Mouse (Mus musculus): ENCODE data around the gene Nceh1. TPM values are rescaled to one million over a fixed set of nuclear protein-coding genes. Genes with fewer than 3 reads are reported as not detected.

The Nceh1 gene
- total and polyA plus RNA-seq, 3 experiments = 8.5 to 11.8 (median 9.2) TPM

DNA sequence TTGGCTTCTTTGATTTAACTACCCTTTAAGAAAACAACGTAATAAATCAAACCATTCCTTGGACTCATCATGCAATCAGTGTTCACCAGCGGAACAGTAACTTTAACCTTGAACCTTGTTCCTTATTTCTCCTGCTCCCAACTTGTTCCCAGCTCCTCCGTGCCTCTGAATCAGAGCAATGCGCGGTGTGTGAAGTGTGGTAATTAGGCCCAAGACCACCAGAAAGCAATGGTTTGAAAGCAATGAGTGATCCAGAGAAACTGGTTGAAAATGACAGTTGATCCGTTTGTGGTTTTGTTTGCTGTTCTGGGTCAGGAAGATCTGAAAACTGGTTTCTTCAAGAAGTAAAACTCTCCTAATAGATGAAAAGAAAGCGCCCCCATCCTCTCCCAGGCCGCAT lies 3.1 kb upstream of the Nceh1 start:
- TF ChIP-seq MAFK (IDR thresholded peaks at IDR 0.05; ENCODE audit: insufficient replicate concordance, low read length) (no peak), CHD2 (IDR thresholded peaks at IDR 0.05; ENCODE audit: low read length) (no peak), POLR2A (IDR thresholded peaks at IDR 0.05; ENCODE audit: low read depth, low read length) (no peak), SMC3 (IDR thresholded peaks at IDR 0.05; ENCODE audit: low read depth, low read length) (no peak), ETS1 (conservative IDR thresholded peaks at IDR 0.05; ENCODE audit: low read depth, low read length) (no peak), HCFC1 (IDR thresholded peaks at IDR 0.05; ENCODE audit: low read depth, low read length) (no peak)
- in situ Hi-C loops (cut with MboI; ENCODE audit: low pct_ligation_motif_present, low pct_unique_long_range_greater_than_20kb, low sequenced_read_pairs) = loop anchor here (5.0 kb wide), 1 partner anchor 38 kb away; no protein-coding TSS in a partner anchor
- H3K27ac ChIP-seq (ENCODE audit: insufficient read depth, low read depth) = no peak overlapping the region
- peaks cover 0 to 15% of the 10 kb centered on the region in 2 experiments; a peak in 3 of 4 replicates for H3K4me1 ChIP-seq (ENCODE audit: control insufficient read depth in 1 of 2, insufficient read depth in 2 of 2)
- no peak for DNase-seq (ENCODE audit: extremely low read depth)
- no peaks in the 10 kb centered on the region for H3K9me3 ChIP-seq (replicated peaks; ENCODE audit: low read length)
- no peak overlapping the region for H3K4me2 ChIP-seq (ENCODE audit: insufficient read depth, low read depth, poor library complexity, severe bottlenecking)
- no peaks in the 10 kb centered on the region for H3K27me3 ChIP-seq (replicated peaks)
- H3K79me2 ChIP-seq (replicated peaks; ENCODE audit: control insufficient read depth, extremely low read depth, insufficient read depth, poor library complexity, severe bottlenecking) = no peaks in the 10 kb centered on the region
- dilution Hi-C loops (cut with MboI; ENCODE audit: extremely low pct_ligation_motif_present, extremely low pct_unique_long_range_greater_than_20kb, low sequenced_read_pairs) = no loop called here
- H3K9ac ChIP-seq (ENCODE audit: insufficient read depth, low read depth) = no peak overlapping the region
- peaks cover 0 to 3% of the 10 kb centered on the region in 2 experiments for H3K36me3 ChIP-seq (replicated peaks in 1 of 2; ENCODE audit: control insufficient read depth in 1 of 2, insufficient read depth in 1 of 2, low read length in 1 of 2)
- no peak overlapping the region for H3K4me3 ChIP-seq (replicated peaks in 1 of 3; ENCODE audit: low read depth in 2 of 3, low read length in 2 of 3, poor library complexity in 1 of 3)

DNA sequence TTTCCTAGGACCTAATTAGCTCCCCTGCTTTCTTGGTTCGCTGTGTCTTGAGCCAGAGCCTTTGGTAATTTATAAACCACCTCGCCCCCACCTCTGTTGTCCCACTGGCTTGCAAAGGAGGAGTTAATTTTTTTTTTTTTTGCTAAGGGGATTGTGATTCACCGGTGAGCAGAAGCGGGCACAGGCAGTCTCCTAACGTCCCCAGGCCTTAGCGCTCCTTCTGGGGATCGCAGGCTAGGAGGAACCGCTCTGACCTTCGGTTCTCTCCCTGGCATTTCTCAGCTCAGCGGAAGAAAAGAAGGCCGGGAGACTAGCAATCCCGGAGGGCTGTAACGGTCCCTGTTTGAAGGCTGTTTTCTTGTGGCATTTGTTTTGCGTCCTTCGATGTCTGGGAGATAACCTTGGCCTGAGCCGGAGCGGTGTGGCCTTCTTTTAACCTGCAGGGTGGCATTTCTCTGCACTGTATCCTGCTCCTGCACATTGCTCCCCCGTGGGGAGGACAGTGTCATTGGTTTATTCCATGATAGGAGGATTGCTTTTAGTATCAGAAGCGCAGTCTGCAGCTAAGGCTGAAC lies 923 bp downstream of the Nceh1 start:
- Histone ChIP-seq H3K36me3 (replicated peaks in 1 of 2; ENCODE audit: control insufficient read depth in 1 of 2, insufficient read depth in 1 of 2, low read length in 1 of 2) (peaks cover 0 to 32% of the 10 kb centered on the region in 2 experiments), H3K4me1 (ENCODE audit: control insufficient read depth in 1 of 2, insufficient read depth in 2 of 2) (peaks cover 0 to 20% of the 10 kb centered on the region in 2 experiments; a peak in 2 of 4 replicates), H3K9ac (ENCODE audit: insufficient read depth, low read depth) (peak overlapping the region; percentile 68), H3K27ac (ENCODE audit: insufficient read depth, low read depth) (no peak overlapping the region), H3K4me3 (replicated peaks in 1 of 3; ENCODE audit: low read depth in 2 of 3, low read length in 2 of 3, poor library complexity in 1 of 3) (peak overlapping the region; percentile 56 to 95 (median 83)), H3K27me3 (replicated peaks) (no peaks in the 10 kb centered on the region), H3K79me2 (replicated peaks; ENCODE audit: control insufficient read depth, extremely low read depth, insufficient read depth, poor library complexity, severe bottlenecking) (no peaks in the 10 kb centered on the region), H3K9me3 (replicated peaks; ENCODE audit: low read length) (no peaks in the 10 kb centered on the region), H3K4me2 (ENCODE audit: insufficient read depth, low read depth, poor library complexity, severe bottlenecking) (peak overlapping the region; percentile 67)
- no peak for DNase-seq (ENCODE audit: extremely low read depth)
- in situ Hi-C loops (cut with MboI; ENCODE audit: low pct_ligation_motif_present, low pct_unique_long_range_greater_than_20kb, low sequenced_read_pairs) (loop anchor here (5.0 kb wide), 1 partner anchor 34 kb away; no protein-coding TSS in a partner anchor), dilution Hi-C loops (cut with MboI; ENCODE audit: extremely low pct_ligation_motif_present, extremely low pct_unique_long_range_greater_than_20kb, low sequenced_read_pairs) (no loop called here)
- TF ChIP-seq MAX (IDR thresholded peaks at IDR 0.05; ENCODE audit: low read length) = no peak
- TF ChIP-seq ZC3H11A (IDR thresholded peaks at IDR 0.05; ENCODE audit: low read depth, low read length) = no peak
- no peak for TF ChIP-seq ELF1 (IDR thresholded peaks at IDR 0.05; ENCODE audit: low read depth, low read length)
- TF ChIP-seq MEF2A (IDR thresholded peaks at IDR 0.05; ENCODE audit: borderline replicate concordance, low read depth, low read length) = no peak
- no peak for TF ChIP-seq JUND (conservative IDR thresholded peaks at IDR 0.05; ENCODE audit: low read depth, low read length)
- TF ChIP-seq RCOR1 (conservative IDR thresholded peaks at IDR 0.05; ENCODE audit: low read depth, low read length) = no peak
- TF ChIP-seq BHLHE40 (IDR thresholded peaks at IDR 0.05; ENCODE audit: low read depth, low read length) = no peak
- no peak for TF ChIP-seq CHD1 (IDR thresholded peaks at IDR 0.05; ENCODE audit: low read depth, low read length)
- no peak for TF ChIP-seq TCF12 (IDR thresholded peaks at IDR 0.05; ENCODE audit: low read depth, low read length)
- no peak for TF ChIP-seq CTCF (conservative IDR thresholded peaks at IDR 0.05 in 1 of 2, IDR thresholded peaks at IDR 0.05 in 1 of 2; ENCODE audit: low read depth in 2 of 2, low read length in 2 of 2)
- no peak for TF ChIP-seq GABPA (IDR thresholded peaks at IDR 0.05; ENCODE audit: insufficient replicate concordance, low read depth, low read length)
- no peak for TF ChIP-seq ETS1 (conservative IDR thresholded peaks at IDR 0.05; ENCODE audit: low read depth, low read length)
- TF ChIP-seq POLR2A (IDR thresholded peaks at IDR 0.05; ENCODE audit: low read depth, low read length) = no peak
- no peak for TF ChIP-seq ZMIZ1 (IDR thresholded peaks at IDR 0.05; ENCODE audit: low read depth, low read length)
- no peak for TF ChIP-seq KAT2A (IDR thresholded peaks at IDR 0.05; ENCODE audit: insufficient replicate concordance, low read length)
- no peak for TF ChIP-seq E2F4 (IDR thresholded peaks at IDR 0.05; ENCODE audit: insufficient replicate concordance, low read depth, low read length)
- TF ChIP-seq HCFC1 (IDR thresholded peaks at IDR 0.05; ENCODE audit: low read depth, low read length) = no peak
- no peak for TF ChIP-seq ZNF384 (IDR thresholded peaks at IDR 0.05; ENCODE audit: low read depth, low read length)
